Mouse (Mus musculus) adrenal gland, postnatal 10 days (tissue): ENCODE measurements around the gene 6030468B19Rik. TPM values are rescaled to one million over a fixed set of nuclear protein-coding genes. Genes with fewer than 3 reads are reported as not detected.
"Not testable (repeated sequence)": the region's sequence is repeated elsewhere in the genome, so short reads cannot be mapped to it uniquely, and the experiment has no call there.

Experiments
- DNase-seq: peaks from one replicate; pipeline ENCODE4 v3.0.0; 2021; ENCODE audit warnings: mixed read lengths
- total RNA-seq, 2 experiments: library from RNA; stranded (reverse); gene quantifications; 2 replicates each; pipeline ENCODE4 v1.2.3; 2021

The 6030468B19Rik gene
- total RNA-seq, 2 experiments from 2014 or later: 0.42 to 0.45 TPM

DNA sequence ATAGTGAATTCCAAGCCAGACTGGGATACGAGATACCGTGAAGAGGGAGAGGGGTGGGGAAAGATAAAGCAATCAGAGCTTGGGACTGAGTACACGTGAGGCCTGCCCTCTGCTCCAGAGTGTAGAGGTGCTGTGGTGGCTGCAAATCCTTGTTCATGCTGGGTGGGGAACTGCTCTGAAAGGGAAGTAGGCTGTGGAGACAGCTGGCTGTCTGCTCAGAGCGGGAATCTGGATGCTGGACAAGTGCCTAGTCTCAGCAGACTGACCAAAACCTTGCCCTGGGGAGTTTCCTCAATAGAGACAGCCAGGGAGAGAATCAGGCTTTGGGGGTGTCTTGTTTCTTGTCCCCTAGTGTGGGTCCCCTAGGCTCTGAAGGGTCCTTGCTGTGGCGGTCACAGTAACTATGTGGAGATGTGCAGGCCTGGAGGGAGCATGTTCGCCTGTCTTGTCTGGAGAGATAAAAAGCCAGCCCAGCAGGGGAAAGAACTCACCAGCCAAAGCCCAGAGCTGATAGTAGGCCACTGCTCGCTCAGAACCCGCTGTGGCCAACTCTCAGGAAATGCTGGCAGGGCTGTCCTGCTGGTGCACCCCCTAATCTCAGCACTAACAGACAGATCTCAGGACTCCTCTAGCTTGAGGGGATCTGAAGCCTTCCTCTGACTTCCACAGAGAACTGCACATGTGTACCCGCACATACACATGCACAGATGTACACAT lies 31.6 kb downstream of the 6030468B19Rik start:
- DNase-seq: peak; percentile 62

DNA sequence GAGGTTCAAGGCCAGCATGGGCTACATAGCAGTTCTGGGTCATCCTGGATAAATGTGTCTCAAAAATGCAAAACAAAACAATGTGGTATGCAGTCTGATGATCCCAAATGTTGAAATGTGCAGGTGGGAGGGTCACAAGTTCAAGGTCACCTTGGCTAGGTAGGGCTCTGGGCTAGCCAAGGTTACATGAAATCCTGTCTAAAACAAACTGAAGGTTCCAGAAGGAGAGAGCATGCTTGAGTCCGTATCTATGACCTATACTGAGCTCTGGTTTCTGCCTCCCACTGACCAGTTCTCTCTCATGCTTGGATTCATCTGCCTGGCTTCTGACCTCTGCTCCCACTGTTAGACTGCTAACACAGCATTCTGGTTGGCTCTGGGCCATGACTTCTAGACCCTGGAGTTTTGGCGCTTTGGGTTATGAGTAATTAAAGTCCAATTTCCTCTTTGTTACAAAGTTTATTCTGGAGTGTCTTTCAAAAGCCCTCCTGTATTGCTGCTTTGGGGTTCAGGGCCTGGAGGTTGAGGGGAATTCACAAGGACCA lies 32.3 kb downstream of the 6030468B19Rik start:
- DNase-seq: peak; percentile 67

DNA sequence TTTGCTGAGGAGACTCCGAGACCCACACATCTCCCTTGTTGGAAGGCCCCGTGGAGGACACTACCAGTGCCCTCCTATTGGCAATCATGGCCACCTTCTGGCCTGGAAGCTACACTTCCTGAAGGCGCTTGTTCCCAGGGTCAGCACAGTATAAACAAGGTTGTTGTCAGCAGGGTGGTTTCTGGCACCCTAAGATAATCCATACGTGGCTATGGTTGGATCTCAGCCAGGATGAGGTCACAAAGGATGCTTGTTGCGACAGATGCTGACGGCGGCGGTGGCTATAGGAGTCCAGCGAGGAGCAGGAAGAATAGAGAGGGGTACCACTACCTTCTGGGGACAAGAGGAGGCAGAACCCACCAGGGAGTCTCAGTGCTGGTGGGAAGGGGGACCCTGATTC lies 32.9 kb downstream of the 6030468B19Rik start:
- DNase-seq: no peak

DNA sequence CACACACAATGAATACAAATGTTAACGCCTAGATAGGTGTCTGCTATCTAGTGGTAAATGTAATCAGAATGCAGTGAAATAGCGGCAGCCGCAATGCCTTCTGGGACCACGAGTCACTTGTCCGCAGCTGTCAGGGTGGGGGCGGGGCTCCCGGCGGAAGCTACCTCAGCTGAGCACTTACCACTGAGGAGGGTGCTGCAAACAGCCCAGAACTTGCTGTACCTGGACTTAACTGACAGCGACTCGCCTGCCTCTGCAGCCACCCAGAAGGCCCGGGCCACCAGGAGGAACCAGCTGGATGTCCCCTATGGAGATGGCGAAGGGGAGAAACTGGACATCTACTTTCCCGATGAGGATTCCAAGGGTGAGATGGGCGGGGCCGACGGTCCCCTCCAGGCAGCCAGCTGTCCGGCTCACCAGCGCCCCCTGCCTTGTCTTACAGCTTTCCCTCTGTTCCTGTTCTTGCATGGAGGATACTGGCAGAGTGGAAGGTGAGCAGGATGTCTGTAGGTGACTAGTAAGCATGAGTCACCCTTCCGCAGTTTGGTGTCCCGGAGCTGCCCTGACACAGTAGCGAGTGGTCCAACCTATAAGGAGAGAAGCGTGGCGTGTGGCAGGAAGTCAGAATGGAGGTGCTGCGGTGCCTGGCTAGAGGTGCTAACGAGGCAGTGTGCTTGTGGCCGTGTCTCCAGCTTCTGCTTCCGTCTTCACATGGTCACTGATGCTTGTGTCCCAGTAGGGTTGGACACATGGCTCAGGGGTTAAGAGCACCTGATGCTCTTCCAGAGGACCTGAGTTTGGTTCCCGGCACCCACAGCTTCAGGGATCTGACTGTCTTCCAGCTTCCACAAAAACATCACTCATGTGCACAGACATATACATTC lies 34.9 kb downstream of the 6030468B19Rik start:
- peak; percentile 78 for DNase-seq

DNA sequence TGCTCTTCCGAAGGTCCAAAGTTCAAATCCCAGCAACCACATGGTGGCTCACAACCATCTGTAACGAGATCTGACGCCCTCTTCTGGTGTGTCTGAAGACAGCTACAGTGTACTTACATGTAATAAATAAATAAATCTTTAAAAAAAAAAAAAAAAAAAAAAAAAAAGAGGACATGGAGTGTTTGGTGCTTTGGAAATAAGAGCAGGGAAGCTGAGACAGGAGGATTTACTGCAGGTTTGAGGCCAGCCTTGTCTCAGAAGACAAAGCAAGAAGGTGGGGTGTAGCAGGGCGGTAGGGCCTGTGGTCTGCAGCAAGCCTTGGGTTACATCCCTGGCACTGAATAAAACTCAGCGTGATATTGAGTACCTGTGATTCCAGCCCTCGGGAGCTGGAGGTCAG lies 36.0 kb downstream of the 6030468B19Rik start:
- not testable (repeated sequence) for DNase-seq

DNA sequence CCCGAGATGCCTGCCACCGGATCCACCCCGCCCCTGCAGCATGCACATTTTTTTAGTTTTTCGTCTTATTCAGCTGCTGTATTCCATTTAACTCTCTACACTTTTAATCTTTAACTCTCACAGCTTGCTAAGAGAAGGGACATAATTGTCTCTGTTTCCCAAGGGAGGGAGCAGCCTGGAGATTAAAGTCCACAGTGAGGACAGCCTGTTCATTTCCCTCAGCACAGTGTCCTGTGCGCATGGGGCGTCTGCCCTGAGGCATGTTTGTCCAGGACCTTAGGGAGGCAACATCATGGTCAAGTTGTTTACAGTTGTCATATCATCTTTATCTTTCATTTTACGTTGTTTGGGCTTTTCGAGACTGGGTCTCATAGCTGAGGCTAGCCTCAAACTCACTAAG lies 36.6 kb downstream of the 6030468B19Rik start:
- DNase-seq: no peak

DNA sequence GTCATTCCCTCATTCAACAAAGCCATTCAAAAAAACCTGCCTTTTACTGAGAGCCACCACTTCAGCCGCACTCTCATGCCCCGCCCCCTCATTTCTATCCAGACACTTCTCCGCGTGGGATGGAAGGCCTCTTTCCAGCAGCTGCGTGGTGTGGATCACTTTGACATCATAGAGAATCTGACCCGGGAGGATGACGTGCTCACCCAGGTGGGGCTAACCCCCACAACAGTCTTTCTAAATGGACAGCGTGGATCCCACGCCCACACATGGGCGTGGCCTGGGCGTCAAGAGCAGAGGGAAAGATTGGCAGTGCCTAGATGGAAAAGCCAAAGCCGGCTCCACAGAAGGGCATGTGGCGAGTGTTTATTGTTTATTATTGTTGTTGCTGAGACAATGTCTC lies 38.8 kb downstream of the 6030468B19Rik start:
- DNase-seq: peak; percentile 43

DNA sequence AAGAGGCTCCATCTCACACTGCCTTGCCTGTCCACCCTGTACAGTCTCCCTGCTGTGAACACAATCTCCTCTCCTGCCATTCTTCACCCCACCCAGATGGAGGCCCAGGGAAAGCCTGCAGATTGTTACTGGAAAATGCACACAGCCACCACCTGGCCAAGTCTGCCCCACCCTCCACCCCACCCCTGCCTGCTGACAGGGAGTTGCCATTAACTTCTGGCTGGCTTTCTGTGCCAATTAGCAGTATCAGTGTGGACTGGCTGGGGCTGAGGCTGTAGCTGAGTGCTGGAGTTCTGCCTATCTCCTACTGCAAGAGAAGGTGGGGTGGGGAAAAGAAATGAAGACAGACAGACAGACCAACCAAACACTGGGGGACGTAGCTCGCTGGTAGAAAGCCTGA lies 41.1 kb downstream of the 6030468B19Rik start:
- no peak for DNase-seq

DNA sequence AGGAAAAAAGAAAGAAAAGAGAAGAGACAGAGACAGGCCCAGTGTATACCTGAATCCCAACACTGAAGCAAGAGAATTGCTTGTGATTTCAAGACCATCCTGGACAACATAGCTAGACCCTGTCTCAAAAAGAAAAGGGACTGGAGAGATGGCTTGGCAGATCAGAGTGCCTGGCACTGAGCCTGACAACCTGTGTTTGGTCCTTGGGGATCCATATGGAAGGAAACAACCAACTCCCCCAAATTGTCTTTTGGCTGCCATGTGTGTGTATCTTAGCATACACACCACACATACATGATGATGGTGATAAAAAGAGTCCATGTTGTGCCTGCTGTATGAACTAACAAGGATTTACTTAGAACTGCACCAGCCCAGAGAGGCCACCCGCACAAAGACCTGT lies 41.6 kb downstream of the 6030468B19Rik start:
- no peak for DNase-seq

DNA sequence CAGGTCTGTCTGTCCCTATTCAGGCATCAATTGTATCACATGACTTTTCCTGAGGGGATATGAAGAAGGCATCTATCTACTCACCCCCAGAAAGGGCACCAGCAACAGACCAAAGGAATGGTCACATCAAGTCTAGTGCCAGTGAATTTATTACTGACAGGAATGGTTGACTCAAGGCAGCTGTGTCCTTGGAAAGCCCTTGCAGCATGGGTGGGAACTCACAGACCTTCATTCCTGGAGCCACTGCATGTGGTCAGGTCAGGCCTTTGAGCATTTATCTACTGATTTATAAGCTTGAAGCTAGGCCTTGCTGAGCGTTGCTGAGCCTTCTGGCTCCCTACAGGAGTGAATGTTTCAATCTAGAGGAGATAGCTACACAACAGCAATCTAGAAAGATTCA lies 43.5 kb downstream of the 6030468B19Rik start:
- no peak for DNase-seq

DNA sequence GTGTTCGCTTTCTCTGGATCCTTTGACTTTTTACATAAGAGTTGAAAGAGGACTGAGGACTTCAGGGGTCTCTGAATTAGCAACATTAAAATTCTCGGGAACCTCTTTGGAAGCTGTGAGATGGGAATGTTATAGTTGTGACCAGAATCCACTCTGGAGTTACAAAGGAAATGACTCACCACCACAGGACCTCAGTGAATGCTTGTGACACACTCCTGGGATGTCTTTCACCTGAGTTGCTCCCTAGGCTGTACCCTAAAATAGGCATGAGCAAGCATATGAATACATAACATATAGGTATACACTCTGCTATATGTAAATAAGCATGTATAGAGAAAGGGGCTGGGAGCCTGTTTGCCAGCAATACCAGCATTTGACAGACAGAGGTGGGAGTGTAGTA lies 46.0 kb downstream of the 6030468B19Rik start:
- DNase-seq: no peak

DNA sequence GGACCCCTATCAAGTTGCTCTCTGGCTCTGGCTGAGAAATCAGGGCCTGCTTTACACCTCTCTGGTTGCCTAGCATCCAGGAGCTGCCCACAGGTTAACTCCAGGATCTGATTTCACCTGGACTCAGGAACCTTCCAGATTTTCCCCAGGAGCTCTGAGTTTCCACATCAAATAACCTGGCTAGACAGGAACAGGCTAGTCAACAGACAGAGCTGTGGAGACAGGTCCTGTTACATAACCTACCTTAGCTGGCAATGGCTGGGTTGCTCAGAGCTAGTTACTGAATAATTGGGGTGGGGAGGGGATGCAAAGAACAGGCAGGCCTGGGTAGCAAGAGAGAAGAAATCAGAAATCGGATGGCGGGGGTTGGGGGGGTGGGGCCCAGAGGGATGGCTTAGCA lies 47.5 kb downstream of the 6030468B19Rik start:
- no peak for DNase-seq

DNA sequence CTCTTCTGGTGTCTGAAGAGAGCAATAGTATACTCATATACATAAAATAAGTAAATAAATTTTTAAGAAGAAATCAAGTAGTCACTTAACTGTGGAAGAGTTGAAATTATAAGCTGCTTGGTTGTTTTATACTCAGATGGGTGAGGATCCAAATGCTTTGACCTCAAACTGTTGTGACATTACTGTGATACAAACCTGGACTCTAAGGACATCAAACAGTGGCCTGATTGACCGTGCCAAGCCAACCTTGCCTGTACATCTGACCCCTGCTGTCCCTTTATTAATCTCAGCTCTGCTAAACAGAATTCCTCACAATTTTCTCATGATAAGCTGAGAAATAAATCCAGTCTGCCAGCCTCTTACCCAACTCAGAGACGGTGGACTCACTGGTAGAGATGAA lies 48.2 kb downstream of the 6030468B19Rik start:
- no peak for DNase-seq

DNA sequence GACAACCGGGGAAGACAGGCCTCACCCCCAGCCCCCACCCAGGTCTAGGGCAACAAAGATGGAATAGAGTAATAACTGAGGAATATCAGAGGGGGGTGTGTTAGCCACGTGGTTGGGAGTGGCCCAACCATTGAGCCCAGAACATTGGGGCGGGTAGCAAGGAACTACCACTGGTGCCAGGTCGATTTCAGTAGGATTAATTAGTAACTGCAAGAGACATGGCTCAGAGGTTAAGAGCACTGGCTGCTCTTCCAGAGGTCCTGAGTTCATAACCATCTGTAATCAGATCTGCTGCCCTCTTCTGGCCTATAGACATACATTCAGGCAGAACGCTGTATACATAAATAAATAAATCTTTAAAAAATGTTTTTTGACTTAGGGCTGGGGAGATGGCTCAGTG lies 49.2 kb downstream of the 6030468B19Rik start:
- no peak for DNase-seq

DNA sequence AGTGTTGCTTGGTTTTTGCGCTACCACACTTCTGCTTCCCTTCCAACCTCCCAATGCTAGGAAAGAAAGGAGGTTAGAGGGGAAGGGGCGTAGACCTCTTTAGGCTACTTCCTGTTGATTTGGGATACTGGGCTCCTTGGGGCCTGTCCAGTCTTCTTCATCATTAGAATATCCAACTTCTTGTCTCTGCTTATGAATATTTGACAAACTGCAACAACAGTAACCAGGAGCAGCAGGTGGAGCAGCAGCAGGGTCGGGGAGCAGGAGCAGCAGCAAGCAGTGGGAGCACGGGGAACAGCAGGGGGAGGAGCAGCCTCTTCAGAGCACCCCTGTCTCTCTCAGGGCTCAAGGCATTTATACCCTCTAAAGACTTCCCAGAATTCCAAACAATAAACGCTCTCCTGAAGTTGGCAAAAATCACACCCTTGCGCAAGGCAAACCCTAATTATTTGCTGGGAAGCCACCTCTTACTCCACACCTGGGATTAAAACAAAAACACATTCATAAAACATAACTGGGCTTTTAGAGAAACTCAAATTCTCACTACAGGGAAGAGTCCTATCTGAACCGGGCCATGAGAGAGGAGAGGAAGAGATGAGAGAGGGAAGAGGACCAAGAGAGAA lies 50.2 kb downstream of the 6030468B19Rik start:
- no peak for DNase-seq

DNA sequence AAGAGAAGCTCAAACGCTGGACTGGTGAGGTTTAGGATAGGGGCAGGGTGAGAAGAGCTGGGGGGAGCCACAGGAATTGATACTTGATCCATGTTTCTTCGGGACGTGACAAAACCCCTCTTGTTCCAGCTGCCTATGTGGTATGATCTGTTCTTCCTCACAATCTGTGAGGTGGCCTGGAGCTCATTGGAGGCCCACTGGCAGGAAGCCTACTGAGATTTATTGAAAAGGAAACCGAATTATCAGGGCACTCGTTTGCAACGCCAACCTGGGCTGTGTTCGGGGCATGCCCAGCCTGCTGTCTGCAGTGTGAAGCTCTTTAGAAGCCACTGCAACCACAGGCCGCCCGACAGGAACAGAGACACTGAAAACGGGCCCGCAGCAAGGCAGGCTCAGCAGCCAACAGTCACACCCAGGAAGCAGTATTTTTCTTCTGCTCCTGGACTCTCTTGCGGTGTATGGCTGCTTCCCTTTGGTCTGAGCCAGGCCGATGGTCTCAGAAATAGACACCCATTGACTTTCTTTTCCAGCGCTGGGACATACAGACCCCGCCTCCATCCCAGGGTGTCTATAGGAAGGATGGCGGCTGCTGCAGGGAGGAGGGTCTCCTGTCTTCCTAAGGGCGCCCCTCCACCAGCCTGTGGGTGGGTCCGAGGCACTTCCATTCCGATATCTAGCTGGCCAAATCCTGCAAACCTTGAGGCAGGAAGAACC lies 51.0 kb downstream of the 6030468B19Rik start:
- DNase-seq: peak; percentile 56

DNA sequence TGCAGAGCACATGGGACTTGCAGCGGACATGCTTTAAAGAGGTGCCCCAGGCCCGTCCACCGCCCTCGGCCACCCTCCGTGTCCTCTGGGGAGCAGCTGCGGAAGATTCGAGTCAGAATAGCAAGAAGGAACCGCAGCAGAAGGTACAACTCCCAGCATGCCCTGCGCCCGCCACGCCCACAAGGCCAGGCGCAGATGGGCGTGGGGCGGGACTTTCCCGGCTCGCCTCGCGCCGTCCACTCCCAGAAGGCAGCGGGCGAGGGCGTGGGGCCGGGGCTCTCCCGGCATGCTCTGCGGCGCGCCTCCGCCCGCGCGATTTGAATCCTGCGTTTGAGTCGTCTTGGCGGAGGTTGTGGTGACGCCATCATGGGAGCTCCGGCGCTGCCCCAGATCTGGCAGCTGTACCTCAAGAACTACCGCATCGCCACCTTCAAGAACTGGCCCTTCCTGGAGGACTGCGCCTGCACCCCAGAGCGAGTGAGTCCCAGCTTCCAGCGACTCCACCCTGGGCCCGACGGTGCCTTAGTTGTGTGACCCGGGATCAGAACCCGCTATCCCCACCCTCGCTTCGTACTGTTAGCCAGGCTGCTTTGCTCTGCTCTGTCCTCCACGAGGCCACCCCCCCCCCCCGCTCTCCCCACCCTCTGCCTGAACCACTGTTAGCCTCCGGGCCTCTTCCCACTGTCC lies 51.7 kb downstream of the 6030468B19Rik start, which contains the start of gene Birc5:
TSS of gene Birc5 (plus strand) at position 267 of the 687 bp plus-strand sequence.
- peak; percentile 98 for DNase-seq

DNA sequence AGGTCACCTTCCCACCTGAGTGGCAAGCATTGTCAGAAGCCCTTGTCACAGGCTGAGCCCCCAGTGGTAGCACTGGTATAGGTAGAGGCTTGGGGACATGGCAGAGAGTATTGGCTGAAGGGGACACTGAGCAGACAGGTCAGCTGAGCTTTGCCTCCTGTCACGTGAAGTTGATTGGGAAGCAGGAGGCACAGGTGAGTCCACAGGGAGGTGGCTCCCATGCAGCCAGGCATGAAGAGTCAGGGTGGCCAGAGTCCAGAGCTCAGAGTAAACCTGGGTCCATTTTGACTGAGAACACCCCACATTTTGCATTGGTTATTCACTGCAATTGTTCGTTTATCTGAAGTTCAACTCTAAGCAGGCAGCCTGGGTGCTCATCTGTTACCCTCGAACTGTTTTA lies 55.4 kb downstream of the 6030468B19Rik start:
- DNase-seq: no peak

DNA sequence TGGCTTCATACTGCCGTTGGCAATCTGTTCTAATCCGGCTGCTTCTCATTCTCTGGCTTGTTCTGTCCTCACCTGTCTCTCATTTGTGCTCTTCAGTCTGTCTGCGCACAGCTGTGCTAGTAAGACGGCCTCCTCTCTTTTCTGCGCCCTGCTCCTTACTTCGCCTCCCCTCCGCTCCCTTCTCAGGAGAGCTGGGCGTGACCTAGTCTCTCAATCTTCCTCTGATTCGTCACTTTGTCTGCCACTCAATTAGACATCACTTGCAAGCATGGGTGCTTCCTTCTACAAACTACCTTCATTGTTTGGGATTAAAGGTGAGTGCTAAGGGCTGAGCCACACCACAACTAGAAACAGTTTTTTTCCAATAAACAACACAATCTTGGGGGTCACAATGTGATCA lies 56.8 kb downstream of the 6030468B19Rik start:
- no peak for DNase-seq

DNA sequence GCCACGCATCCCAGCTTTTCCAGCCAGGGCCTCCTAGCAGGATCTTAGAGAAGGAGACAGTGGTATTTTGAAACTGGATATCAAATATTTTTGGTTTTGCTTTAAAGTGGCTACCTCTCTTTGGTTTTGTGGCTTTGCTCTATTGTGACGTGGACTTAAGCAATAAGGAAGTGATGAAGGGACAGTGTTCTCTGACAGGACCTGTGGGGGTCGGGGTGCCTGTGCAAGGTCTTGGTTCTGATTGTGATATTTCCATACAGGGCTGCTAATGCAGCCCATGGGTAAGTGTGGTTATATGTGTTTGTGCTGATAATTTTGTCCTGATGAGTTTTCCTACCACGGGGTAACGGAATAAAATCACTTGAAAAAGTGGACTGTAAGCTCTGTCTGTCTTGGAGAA lies 57.9 kb downstream of the 6030468B19Rik start:
- DNase-seq: no peak

DNA sequence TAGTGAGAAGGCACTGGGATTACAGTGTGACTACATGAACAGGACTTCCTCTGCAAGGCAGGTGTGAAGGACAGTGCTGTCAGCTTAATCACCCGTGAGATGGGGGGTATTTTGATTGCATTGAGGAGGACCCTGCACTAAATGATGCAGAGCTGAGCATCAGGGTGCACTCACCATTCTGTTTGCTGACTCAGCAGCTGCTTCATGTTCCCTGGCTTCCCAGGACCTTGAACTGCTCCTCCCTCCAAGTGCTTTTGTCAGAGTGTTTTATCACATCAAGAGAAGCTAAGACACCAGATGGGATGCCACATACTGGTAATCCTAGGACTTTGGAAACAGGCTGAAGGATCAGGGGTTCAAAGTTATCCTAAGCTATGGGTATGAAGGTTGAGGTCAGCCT lies 58.5 kb downstream of the 6030468B19Rik start:
- no peak for DNase-seq
